Mouse (Mus musculus) CH12.LX (cell line): ENCODE data around the gene Gars. TPM values are rescaled to one million over a fixed set of nuclear protein-coding genes. Genes with fewer than 3 reads are reported as not detected.

Experiments
- DNase-seq: peaks from one replicate; pipeline ENCODE4 v3.0.0-alpha.2; 2013; ENCODE audit errors: extremely low read depth
- H3K27ac ChIP-seq: 2 replicates; pipeline ENCODE4 v1.5.1; 2012; ENCODE audit warnings: low read depth, mild to moderate bottlenecking, control low read depth, moderate library complexity; ENCODE audit not compliant: insufficient read depth
- H3K27me3 ChIP-seq: replicated peaks from 2 replicates; pipeline ENCODE3; 2012; ENCODE audit warnings: inconsistent platforms
- H3K36me3 ChIP-seq, 2 experiments: replicated peaks in 1 of 2; 2 replicates each; pipeline versions ENCODE3 to v1.6.1; 2012; ENCODE audit warnings: inconsistent platforms in 1 of 2, low read length in 1 of 2, mild to moderate bottlenecking in 1 of 2, mixed read lengths in 1 of 2, moderate library complexity in 1 of 2; ENCODE audit not compliant: control insufficient read depth in 1 of 2, insufficient read depth in 1 of 2
- H3K4me1 ChIP-seq, 2 experiments: 2 replicates each; pipeline ENCODE4 v1.6.1; 2012; ENCODE audit warnings: inconsistent platforms in 1 of 2, moderate library complexity in 1 of 2; ENCODE audit not compliant: insufficient read depth in 2 of 2, control insufficient read depth in 1 of 2
- H3K4me2 ChIP-seq: 2 replicates; pipeline ENCODE4 v1.6.1; 2012; ENCODE audit warnings: low read depth, mild to moderate bottlenecking, control low read depth; ENCODE audit not compliant: poor library complexity, insufficient read depth, severe bottlenecking
- H3K4me3 ChIP-seq, 3 experiments: fragments of 150-350 bp in 1 of 3; sonication (generic) in 1 of 3; replicated peaks in 1 of 3; 2 replicates each; pipeline versions ENCODE3 to v1.5.1; 2011 to 2012; ENCODE audit warnings: low read depth in 2 of 3, low read length in 2 of 3, mild to moderate bottlenecking in 2 of 3, moderate library complexity in 2 of 3, control low read depth in 1 of 3, improper control_type of control experiment in 1 of 3, inconsistent platforms in 1 of 3, mixed read lengths in 1 of 3; ENCODE audit not compliant: poor library complexity in 1 of 3
- H3K79me2 ChIP-seq: replicated peaks from 2 replicates; pipeline ENCODE4 v1.6.1; 2012; ENCODE audit warnings: mild to moderate bottlenecking, moderate library complexity; ENCODE audit not compliant: control insufficient read depth, poor library complexity, insufficient read depth, severe bottlenecking; ENCODE audit errors: extremely low read depth
- H3K9ac ChIP-seq: 2 replicates; pipeline ENCODE4 v1.6.1; 2012; ENCODE audit warnings: low read depth, mild to moderate bottlenecking, control low read depth, moderate library complexity; ENCODE audit not compliant: insufficient read depth
- H3K9me3 ChIP-seq: replicated peaks from 2 replicates; pipeline ENCODE3; 2012; ENCODE audit warnings: low read length, inconsistent platforms, mixed read lengths
- BHLHE40 ChIP-seq: IDR thresholded peaks from 2 replicates; pipeline ENCODE4 v1.6.1; 2011; ENCODE audit warnings: mild to moderate bottlenecking, low read depth, low read length, improper control_type of control experiment
- CTCF ChIP-seq, 2 experiments: IDR thresholded peaks in 1 of 2; conservative IDR thresholded peaks in 1 of 2; 2 replicates each; pipeline ENCODE4 v1.5.1; 2011 to 2012; ENCODE audit warnings: low read depth in 2 of 2, low read length in 2 of 2, improper control_type of control experiment in 1 of 2, inconsistent platforms in 1 of 2, mild to moderate bottlenecking in 1 of 2, moderate library complexity in 1 of 2
- E2F4 ChIP-seq: IDR thresholded peaks from 2 replicates; pipeline ENCODE4 v1.6.1; 2011; ENCODE audit warnings: low read depth, low read length, improper control_type of control experiment; ENCODE audit not compliant: insufficient replicate concordance
- ELF1 ChIP-seq: IDR thresholded peaks from 2 replicates; pipeline ENCODE4 v1.6.1; 2014; ENCODE audit warnings: low read depth, mild to moderate bottlenecking, inconsistent platforms, low read length, improper control_type of control experiment
- EP300 ChIP-seq: IDR thresholded peaks from 2 replicates; pipeline ENCODE4 v1.6.1; 2011; ENCODE audit warnings: low read length, improper control_type of control experiment
- ETS1 ChIP-seq: conservative IDR thresholded peaks from 2 replicates; pipeline ENCODE4 v1.6.1; 2012; ENCODE audit warnings: low read depth, mild to moderate bottlenecking, inconsistent platforms, low read length, improper control_type of control experiment, moderate library complexity
- GABPA ChIP-seq: IDR thresholded peaks from 2 replicates; pipeline ENCODE4 v1.6.1; 2012; ENCODE audit warnings: low read depth, low read length, improper control_type of control experiment, inconsistent platforms; ENCODE audit not compliant: insufficient replicate concordance
- HCFC1 ChIP-seq: IDR thresholded peaks from 2 replicates; pipeline ENCODE4 v1.6.1; 2012; ENCODE audit warnings: low read depth, mild to moderate bottlenecking, inconsistent platforms, low read length, improper control_type of control experiment
- IRF4 ChIP-seq: IDR thresholded peaks from 2 replicates; pipeline ENCODE4 v1.6.1; 2014; ENCODE audit warnings: low read depth, mild to moderate bottlenecking, inconsistent platforms, low read length, improper control_type of control experiment
- JUN ChIP-seq: IDR thresholded peaks from 2 replicates; pipeline ENCODE4 v1.6.1; 2011; ENCODE audit warnings: low read depth, mild to moderate bottlenecking, low read length, improper control_type of control experiment, moderate library complexity; ENCODE audit not compliant: insufficient read depth
- MAZ ChIP-seq: IDR thresholded peaks from 2 replicates; pipeline ENCODE4 v1.6.1; 2012; ENCODE audit warnings: low read depth, mild to moderate bottlenecking, inconsistent platforms, low read length, improper control_type of control experiment, moderate library complexity
- MEF2A ChIP-seq: IDR thresholded peaks from 2 replicates; pipeline ENCODE4 v1.6.1; 2014; ENCODE audit warnings: low read depth, mild to moderate bottlenecking, inconsistent platforms, low read length, improper control_type of control experiment, borderline replicate concordance
- NELFE ChIP-seq: IDR thresholded peaks from 2 replicates; pipeline ENCODE4 v1.6.1; 2011; ENCODE audit warnings: low read depth, low read length, improper control_type of control experiment
- PAX5 ChIP-seq: IDR thresholded peaks from 2 replicates; pipeline ENCODE4 v1.6.1; 2012; ENCODE audit warnings: low read length, inconsistent platforms, mixed read lengths
- POLR2AphosphoS2 ChIP-seq: IDR thresholded peaks from 2 replicates; pipeline ENCODE4 v1.6.1; 2011; ENCODE audit warnings: low read depth, low read length, improper control_type of control experiment
- RAD21 ChIP-seq: IDR thresholded peaks from 2 replicates; pipeline ENCODE4 v1.6.1; 2011; ENCODE audit warnings: low read depth, mild to moderate bottlenecking, low read length, improper control_type of control experiment, moderate library complexity
- RCOR1 ChIP-seq: conservative IDR thresholded peaks from 2 replicates; pipeline ENCODE4 v1.6.1; 2012; ENCODE audit warnings: low read depth, mild to moderate bottlenecking, inconsistent platforms, low read length, improper control_type of control experiment
- TBP ChIP-seq: conservative IDR thresholded peaks from 2 replicates; pipeline ENCODE4 v1.6.1; 2011; ENCODE audit warnings: low read depth, low read length, improper control_type of control experiment
- USF1 ChIP-seq: IDR thresholded peaks from 2 replicates; pipeline ENCODE4 v1.6.1; 2014; ENCODE audit warnings: low read depth, mild to moderate bottlenecking, inconsistent platforms, low read length, improper control_type of control experiment
- USF2 ChIP-seq: conservative IDR thresholded peaks from 2 replicates; pipeline ENCODE4 v1.6.1; 2011; ENCODE audit warnings: low read depth, low read length, improper control_type of control experiment
- ZC3H11A ChIP-seq: IDR thresholded peaks from 2 replicates; pipeline ENCODE4 v1.6.1; 2012; ENCODE audit warnings: low read depth, mild to moderate bottlenecking, inconsistent platforms, low read length, improper control_type of control experiment
- ZKSCAN1 ChIP-seq: IDR thresholded peaks from 2 replicates; pipeline ENCODE4 v1.6.1; 2012; ENCODE audit warnings: low read depth, inconsistent platforms, low read length, improper control_type of control experiment, borderline replicate concordance
- ZNF384 ChIP-seq: IDR thresholded peaks from 2 replicates; pipeline ENCODE4 v1.6.1; 2012; ENCODE audit warnings: low read depth, low read length, improper control_type of control experiment, inconsistent platforms
- dilution Hi-C: fragments of 300-500 bp; cut with MboI; formaldehyde crosslinking; loops from 2 replicates; pipeline ENCODE4 v1.14.3; 2020; ENCODE audit warnings: low sequenced_read_pairs; ENCODE audit not compliant: extremely low pct_unique_long_range_greater_than_20kb, extremely low pct_ligation_motif_present
- in situ Hi-C: fragments of 300-500 bp; cut with MboI; formaldehyde crosslinking; loops from 3 replicates; pipeline ENCODE4 v1.14.3; 2019; ENCODE audit warnings: low sequenced_read_pairs, low pct_ligation_motif_present, low pct_unique_long_range_greater_than_20kb, mixed read lengths
- polyA plus RNA-seq: library from polyadenylated mRNA; unstranded; fragments of >175 nt; gene quantifications from 2 replicates; pipeline ENCODE4 v1.2.1, GENCODE M21; 2012; ENCODE audit warnings: low read depth; ENCODE audit not compliant: insufficient read length
- total RNA-seq, 2 experiments: library from RNA; depleted of rRNA; stranded (reverse); fragments of 300-350 nt in 1 of 2; fragments of >200 nt in 1 of 2; gene quantifications; 2 replicates each; pipeline ENCODE4 v1.2.3; 2012 to 2014

The Gars gene
- total and polyA plus RNA-seq, 3 experiments = 329 to 457 (median 341) TPM

- in situ Hi-C loops = loop anchor here (25.0 kb wide), 1 partner anchor 414 kb away; the partner anchor contains the start of genes Fkbp14 and Plekha8
- no peaks in the 10 kb centered on the region for H3K79me2 ChIP-seq
- H3K27me3 ChIP-seq = no peaks in the 10 kb centered on the region
- H3K36me3 ChIP-seq = no peaks in the 10 kb centered on the region
- H3K9ac ChIP-seq = no peak overlapping the region
- no peak overlapping the region for H3K4me3 ChIP-seq
- dilution Hi-C loops = no loop called here
- H3K27ac ChIP-seq = no peak overlapping the region
- TF ChIP-seq RAD21 (no peak), ETS1 (no peak), POLR2AphosphoS2 (no peak), CTCF (conservative IDR thresholded peaks at IDR 0.05 in 1 of 2, IDR thresholded peaks at IDR 0.05 in 1 of 2; ENCODE audit: low read depth in 2 of 2, low read length in 2 of 2) (no peak), PAX5 (no peak), ZC3H11A (no peak), NELFE (no peak), ZNF384 (no peak), RCOR1 (no peak), EP300 (no peak), TBP (no peak)
- H3K4me2 ChIP-seq = no peak overlapping the region
- no peak for DNase-seq
- no peaks in the 10 kb centered on the region for H3K9me3 ChIP-seq
- no peaks in the 10 kb centered on the region; a peak in 1 of 4 replicates for H3K4me1 ChIP-seq
Observed at GRCm38 (mm10) chr6:55001320-55001719, 36.5 kb upstream of the Gars start.

- Histone ChIP-seq H3K9ac (no peak overlapping the region), H3K4me3 (no peak overlapping the region), H3K79me2 (no peaks in the 10 kb centered on the region), H3K4me1 (no peaks in the 10 kb centered on the region; a peak in 1 of 4 replicates), H3K4me2 (no peak overlapping the region)
- in situ Hi-C loops = loop anchor here (25.0 kb wide), 1 partner anchor 415 kb away; the partner anchor contains the start of genes Fkbp14 and Plekha8
- no peak for DNase-seq
- TF ChIP-seq ELF1 = no peak
- TF ChIP-seq, all 38 proteins: peak for 0
- Histone ChIP-seq H3K9me3 (no peaks in the 10 kb centered on the region), H3K27ac (no peak overlapping the region), H3K36me3 (no peaks in the 10 kb centered on the region), H3K27me3 (peaks cover 2% of the 10 kb centered on the region)
- dilution Hi-C loops = no loop called here
Observed at GRCm38 (mm10) chr6:55002438-55002837, 35.4 kb upstream of the Gars start.

- no peak overlapping the region for H3K4me2 ChIP-seq
- no peaks in the 10 kb centered on the region for H3K79me2 ChIP-seq
- in situ Hi-C loops = loop anchor here (25.0 kb wide), 1 partner anchor 416 kb away; the partner anchor contains the start of genes Fkbp14 and Plekha8
- H3K4me1 ChIP-seq = no peaks in the 10 kb centered on the region; a peak in 1 of 4 replicates
- no peaks in the 10 kb centered on the region for H3K9me3 ChIP-seq
- dilution Hi-C loops = no loop called here
- H3K4me3 ChIP-seq = no peak overlapping the region
- no peak overlapping the region for H3K9ac ChIP-seq
- no peak overlapping the region for H3K27ac ChIP-seq
- no peak for DNase-seq
- TF ChIP-seq E2F4 (no peak), ZKSCAN1 (no peak), JUN (no peak), USF2 (no peak), GABPA (no peak), ETS1 (no peak), USF1 (no peak), RCOR1 (no peak), ZC3H11A (no peak), MAZ (no peak), BHLHE40 (no peak), TBP (no peak), PAX5 (no peak), EP300 (no peak), IRF4 (no peak), RAD21 (no peak), NELFE (no peak), MEF2A (no peak), HCFC1 (no peak)
- TF ChIP-seq, all 38 proteins: peak for 0
- H3K27me3 ChIP-seq = peaks cover 2% of the 10 kb centered on the region
- H3K36me3 ChIP-seq = no peaks in the 10 kb centered on the region
Observed at GRCm38 (mm10) chr6:55003559-55003958, 34.2 kb upstream of the Gars start.
